Mouse (Mus musculus) c-Kit-negative CD71-positive TER-119-positive erythroid progenitor cells, embryonic 14.5 days (primary cell): Measurements from ENCODE around the gene Gna14.

Experiments used
- DNase-seq: peaks from one replicate; pipeline ENCODE4 v3.0.0-alpha.2; 2013; ENCODE audit warnings: low read depth, low spot score

Gna14 gene

DNA sequence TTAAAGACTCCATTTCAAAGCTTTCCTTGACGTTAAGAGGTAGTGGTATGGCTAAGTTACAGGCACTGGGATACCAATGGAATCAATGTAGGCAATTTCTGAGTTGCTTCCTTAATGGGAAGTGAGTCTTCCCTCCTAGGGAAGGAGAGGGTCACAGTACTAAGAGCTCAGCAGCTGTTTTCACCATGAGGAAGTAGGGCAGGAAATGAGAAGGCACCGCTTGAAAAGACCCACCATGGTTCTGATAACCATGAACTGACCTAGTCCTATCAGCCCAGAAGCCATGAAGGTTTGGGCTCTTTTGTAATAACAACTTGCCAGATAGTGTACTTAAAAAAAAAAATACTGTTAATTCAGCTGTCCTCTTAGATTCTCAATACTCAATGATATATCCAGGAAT is 20.6 kb downstream of the Gna14 start:
- DNase-seq = no peak

DNA sequence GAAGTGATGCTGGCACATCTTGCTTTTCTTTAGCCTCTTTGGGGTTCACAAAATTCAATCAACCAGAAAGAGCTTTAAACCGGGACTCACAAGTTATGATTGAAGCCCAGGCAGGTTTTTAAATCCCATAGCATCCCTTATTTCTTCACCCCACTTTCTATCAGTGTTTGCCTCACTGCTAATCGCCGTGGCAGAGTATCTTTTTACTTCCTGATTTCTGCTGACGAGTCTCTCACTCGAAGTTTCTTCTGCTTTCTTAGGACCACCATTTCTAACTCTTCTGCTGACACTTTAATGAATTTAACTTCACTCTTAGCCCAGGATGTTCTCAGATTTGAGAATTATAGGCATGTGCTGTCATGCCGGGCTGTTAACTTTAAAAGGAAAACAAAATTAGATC is 21.6 kb downstream of the Gna14 start:
- no peak for DNase-seq

GRCm38 (mm10) chr19:16459317-16459716 is 23.8 kb downstream of the Gna14 start:
- DNase-seq = no peak

- no peak for DNase-seq
Observed at GRCm38 (mm10) chr19:16460292-16460691, 24.7 kb downstream of the Gna14 start.

GRCm38 (mm10) chr19:16460831-16461230 is 25.3 kb downstream of the Gna14 start:
- no peak for DNase-seq

- no peak for DNase-seq
Observed at GRCm38 (mm10) chr19:16462461-16462860, 26.9 kb downstream of the Gna14 start.

DNA sequence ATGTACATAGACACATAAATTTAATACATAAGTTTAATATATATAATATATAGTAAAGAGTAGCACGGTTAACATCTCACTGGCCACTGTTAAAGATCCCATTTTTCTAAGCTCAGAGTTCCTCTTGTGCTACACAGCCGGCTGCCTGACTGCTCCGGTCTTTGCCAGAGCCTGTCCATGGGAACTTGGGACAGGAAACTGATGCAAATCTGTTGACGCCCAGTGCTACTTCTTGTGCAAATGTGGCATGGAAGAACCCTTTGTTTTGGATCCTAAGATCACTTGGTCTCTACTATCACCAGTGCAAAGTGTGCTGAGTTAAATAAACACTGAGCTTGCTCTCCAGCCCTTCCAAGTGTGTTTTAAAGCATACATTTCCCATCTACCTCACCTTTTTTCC is 29.2 kb downstream of the Gna14 start:
- DNase-seq = no peak

DNA sequence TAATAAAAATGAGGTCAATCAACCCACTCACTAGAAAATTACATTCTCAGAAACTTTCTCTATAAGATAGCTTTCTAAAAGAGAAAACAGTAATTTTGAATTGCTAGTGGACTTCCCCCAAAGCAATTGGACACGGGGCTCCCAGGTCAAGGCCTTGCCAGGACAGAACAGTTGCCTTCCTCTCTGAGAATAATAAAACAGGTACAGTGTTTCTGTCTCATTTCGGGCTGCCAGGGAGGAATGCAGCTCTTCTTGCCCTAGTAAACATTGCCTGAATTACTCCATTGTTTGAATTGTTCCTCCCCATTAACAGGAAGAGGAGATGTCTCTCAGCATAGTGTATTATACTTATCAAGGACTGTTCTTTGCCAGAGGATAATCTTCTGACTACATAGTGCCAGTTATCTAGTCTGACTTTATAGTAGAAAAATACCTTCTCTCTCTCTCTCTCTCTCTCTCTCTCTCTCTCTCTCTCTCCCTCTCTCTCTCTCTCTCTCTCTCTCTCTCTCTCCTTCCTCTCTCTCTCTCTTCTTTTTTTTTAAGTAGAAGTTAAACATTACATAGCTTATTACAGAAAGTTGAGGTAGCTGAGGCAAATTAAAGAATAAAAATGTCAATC is 33.3 kb downstream of the Gna14 start:
- DNase-seq = no peak

DNA sequence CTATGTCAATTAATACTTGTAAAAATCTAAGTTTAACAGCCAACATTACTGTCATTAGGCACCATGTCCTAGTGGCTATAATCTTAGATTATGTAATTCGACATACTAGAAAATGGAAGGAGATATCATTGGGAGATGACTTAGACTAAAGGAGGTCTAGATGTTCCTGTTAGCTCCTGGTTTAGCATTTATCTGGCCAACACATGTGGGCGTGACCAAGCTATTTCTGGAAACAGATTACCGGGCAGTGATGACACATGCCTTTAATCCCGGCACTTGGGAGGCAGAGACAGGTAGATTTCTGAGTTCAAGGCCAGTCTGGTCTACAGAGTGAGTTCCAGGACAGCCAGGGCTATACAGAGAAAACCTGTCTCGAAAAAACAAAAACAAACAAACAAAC is 37.1 kb downstream of the Gna14 start:
- DNase-seq = no peak

DNA sequence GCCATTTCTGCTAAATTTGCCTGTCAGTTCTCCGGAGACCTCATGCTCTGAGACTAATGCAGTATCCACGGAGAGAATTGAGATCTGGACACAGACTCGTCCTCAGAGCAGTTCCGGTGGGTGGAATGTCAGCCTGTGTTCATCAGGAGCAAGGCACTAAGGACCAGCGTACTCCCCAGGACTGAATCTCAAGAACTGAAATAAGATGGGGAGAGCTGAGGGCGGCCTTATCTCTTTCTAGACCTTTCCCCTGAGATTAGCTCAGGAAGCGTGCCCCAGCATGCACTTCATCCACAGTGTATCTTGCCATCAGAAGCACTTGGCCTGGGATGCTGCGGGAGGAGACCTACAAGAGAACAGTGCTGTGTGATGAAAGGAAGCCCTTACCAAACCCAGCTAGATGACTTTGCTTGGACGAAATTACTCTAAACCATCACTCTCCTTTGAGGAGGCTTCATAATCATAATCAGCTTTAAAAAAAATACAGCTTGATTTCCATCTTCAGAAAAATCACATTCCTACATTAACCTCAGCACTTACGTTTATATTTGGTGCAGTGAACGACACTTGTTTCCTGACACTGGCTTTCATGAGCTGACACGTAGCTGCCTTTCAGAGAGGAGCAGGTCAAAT is 41.9 kb downstream of the Gna14 start:
- no peak for DNase-seq

DNA sequence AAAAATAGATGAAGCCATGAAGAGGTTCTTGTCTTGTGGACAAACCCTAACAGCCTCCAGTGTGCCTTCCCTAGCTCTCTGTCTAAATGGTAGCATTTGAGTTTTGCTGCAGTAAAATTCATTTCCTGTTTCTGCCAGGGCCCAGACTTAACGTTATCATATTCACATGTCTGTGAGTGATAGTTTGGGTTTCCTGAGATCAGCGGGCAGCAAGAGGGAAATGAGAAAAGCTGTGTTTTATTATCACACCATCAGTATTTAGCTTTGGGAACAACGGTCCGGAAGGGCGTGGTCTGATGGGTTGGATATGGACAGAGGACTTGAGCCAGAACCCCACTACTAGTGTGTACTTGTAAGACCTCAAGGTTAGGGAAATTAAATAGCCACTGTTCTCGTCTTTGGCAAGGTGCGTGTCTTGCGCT is 42.6 kb downstream of the Gna14 start:
- DNase-seq = no peak

GRCm38 (mm10) chr19:16482047-16482446 is 46.5 kb downstream of the Gna14 start:
- DNase-seq = no peak

GRCm38 (mm10) chr19:16484237-16484636 is 48.7 kb downstream of the Gna14 start:
- DNase-seq = no peak

GRCm38 (mm10) chr19:16484671-16485070 is 49.1 kb downstream of the Gna14 start:
- DNase-seq = no peak

- no peak for DNase-seq
Observed at GRCm38 (mm10) chr19:16490756-16491155, 55.2 kb downstream of the Gna14 start.

DNA sequence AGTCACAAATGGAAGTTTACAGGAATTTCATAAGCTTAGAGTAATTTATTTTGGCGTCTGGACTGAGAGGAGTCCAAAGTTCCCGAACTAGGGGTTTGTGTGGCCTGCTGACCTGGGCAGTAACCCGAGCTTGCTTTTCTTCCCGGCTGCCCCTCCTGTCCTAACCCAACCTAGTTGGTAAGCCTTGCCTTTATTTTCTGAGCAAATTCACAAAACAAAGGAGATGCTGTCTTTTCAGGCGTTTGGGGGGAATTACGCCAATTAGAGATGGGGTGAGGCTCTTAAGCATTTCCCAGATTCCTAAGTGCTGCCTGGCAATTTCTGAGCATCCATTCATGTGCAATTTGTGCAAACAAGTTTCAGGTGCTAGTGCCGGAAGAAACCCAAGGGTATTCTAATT is 55.9 kb downstream of the Gna14 start:
- no peak for DNase-seq

DNA sequence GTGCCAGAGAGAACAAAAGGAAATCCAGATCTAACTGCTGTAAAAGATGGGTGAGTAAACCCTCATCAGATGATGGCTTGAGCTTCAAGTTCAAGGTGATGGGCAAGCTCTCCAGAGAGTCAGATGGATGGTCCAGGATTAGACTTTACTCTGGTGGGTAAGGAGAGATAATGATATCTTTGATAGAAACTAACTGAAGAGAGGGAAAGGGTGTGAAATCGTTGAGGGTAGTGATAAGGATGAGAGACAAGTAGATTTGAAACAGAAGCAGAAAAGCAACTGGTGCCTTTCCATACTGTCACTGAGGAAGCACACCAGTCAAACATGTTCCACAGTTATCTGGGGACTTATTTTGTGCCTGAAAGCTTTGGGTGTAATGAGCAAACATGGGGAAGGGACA is 56.9 kb downstream of the Gna14 start:
- no peak for DNase-seq

DNA sequence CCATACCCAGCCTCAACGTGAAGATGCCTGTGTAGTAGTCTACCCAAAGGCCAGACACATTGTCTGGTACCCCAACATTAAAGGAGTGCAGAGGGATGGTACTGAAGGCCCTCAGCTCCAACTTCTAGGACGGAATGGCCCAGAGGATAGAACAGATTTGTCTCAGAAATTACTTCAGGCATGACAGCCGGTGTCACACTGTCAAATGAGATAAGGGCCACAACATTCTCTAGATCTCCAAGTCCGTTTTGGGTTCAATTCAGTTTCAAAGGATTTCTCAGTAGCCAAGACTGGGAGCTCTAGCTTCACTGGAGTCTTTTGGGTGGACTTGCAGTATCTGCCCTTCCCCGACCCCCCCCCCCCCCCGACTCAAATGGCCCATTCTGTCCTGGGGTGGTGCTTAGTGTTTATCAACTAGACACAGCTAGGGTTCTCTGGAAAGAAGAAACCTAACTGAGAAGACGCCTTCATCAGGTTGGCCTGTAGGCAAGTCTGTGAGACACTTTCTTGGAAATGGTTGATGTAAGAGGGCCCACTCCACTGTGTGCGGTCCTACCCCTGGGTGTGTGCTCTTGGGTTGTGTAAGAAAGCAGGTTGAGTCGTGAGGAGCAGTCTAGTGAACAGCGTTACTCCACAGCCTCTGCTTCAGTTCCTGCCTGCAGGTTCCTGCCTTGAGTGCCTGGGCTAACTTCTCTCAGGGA is 59.4 kb downstream of the Gna14 start:
- no peak for DNase-seq

GRCm38 (mm10) chr19:16496016-16496415 is 60.5 kb downstream of the Gna14 start:
- DNase-seq = no peak

GRCm38 (mm10) chr19:16502054-16502453 is 66.5 kb downstream of the Gna14 start:
- no peak for DNase-seq

DNA sequence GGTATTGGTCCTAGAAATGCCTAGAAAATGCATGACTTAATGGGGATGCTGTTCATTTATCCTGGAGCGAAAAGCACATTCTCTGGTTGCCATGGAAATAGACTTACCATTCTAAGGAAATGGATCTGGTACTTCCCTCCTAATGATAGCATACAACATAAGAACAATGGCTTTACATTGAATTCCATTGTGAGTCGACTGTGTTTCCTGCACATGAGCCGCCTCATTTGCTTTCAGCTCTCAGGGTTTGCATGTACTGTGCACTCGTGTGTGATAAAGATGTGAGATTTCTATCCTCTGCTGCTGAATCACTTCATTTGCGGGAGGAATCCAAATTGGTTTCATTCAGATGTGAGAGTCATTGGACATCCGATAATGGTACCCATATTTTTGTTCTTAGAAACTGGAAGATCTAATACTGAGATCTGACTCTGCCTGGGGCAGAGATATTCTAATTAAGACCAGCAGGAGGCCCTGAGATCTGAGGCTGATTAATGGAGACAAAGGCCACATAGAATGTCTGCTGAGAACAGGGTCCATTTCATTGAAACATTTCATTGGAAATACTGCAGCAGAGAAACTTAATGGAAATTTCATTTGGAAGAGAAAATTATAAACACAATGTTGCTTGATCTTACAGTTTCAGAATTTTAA is 71.3 kb downstream of the Gna14 start:
- DNase-seq = no peak

DNA sequence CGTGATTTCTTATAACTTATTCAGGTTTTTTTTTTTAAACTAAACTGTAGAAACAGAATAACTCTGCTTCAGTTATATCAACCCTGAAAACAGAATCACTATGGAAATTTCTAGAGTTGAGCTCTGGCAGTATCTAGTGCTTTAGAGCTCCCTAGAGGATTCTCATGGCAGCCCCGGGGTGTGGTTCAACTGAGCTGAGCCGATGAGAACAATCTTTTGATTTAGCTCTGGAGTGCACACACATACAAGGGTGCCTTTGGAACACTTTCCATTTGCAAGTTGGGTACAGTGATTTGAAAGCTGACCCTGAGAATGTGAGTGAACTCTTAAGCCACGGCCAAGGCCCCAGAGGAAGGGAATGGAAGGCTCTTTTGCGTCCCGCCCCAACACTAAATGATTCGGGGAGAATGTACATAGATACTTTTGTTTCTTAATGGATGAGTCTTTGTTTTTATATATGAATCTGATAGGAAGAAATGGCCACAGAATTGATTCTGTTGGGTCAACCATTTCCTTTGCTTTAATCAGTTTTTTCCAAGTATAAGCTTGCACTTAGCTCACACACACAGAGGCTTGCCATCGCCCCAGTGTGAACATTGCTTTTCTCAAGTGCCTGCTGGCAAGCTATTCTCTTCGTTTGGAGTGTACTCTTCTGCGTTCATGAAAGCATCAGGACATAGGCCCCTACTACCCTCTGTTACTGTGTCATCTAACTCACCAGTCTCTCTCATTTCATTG is 75.0 kb downstream of the Gna14 start:
- DNase-seq = peak; percentile 5
